Mouse (Mus musculus) inflammation-experienced regulatory T-cells, adult 6 months (primary cell): ENCODE results near the gene Sag. TPM values are rescaled to one million over a fixed set of nuclear protein-coding genes. Genes with fewer than 3 reads are reported as not detected.

Source experiments
- ATAC-seq: one replicate; pipeline ENCODE4 v1.8.0; 2017
- polyA plus RNA-seq, 3 experiments: library from polyadenylated mRNA; unstranded; fragments of 100-300 nt; shearing (Covaris generic); gene quantifications; one replicate each; pipeline ENCODE4 v1.2.1; 2017

Sag gene
- polyA plus RNA-seq = 1 to 10 TPM; 1.7 to 5.3 (median 4.2) TPM

- ATAC-seq = no peak
Measured at GRCm38 (mm10) chr1:87803576-87803975, at the start of gene Sag. Gene Sag, plus strand, starts transcription at chr1:87803680.

GRCm38 (mm10) chr1:87755641-87756470 is 47.6 kb upstream of the Sag start, which contains the start of gene Atg16l1:
Gene Atg16l1, plus strand, starts transcription at chr1:87755870.
- peak; percentile 98 for ATAC-seq

DNA sequence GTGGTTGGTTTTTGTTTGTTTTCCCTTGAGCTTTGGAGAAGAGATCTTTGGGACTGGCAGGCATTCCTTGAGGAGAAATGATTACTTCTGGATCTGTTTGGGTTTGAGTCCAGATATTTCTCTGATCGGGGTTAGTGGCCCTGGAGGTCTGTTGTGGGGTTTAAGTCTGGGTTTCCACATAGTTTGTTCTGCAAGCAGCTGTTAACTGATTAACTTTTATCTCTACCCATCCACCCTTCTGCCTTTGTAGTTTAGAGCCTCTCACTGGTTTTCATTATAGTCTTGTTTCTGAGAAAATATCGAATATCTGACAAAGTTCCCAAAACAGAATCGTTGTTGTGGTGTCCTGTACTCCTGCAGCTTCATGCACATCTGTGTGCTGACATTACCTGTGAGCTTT is 39.7 kb upstream of the Sag start:
- ATAC-seq = no peak

DNA sequence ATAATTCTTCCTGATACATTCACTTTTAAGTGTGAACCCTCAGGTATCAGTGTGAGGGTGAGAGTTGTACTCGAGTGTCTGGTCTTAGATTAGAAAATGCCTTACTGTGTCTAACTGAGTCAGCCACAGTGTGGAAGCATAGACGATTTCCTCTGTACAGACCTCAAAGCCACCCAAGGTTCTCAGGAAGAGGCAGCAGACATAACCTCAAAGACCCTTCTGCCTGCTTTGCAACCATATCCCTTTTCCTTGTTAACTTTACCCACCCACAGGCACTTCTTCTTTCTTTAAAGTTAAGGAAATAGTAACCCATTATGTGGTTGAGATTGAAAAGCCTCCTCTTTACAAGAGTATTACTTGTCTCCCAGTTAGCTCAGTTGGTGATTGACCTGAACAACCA is 37.7 kb upstream of the Sag start:
- no peak for ATAC-seq

GRCm38 (mm10) chr1:87766233-87766632 is 37.2 kb upstream of the Sag start:
- ATAC-seq = peak; percentile 69

GRCm38 (mm10) chr1:87769263-87769662 is 34.2 kb upstream of the Sag start:
- no peak for ATAC-seq

DNA sequence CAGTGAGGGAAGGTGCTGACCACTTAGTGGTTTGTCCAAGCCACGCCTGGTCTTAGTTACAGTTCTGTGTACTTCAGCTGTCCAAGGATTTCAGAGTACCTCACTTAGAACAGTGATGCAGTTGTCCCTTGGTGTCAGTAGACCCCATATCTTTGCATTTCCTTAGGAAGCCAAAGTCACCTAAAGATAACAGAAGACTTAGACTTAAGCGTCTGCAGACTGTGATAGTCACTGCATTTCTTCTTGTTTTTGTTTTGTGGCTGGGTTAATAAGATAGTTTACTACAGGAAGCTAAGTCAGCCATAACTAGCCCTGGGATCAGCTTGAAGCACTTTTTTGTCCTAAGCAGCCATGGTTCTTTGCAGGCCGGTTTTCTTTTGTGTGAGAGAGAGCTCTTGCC is 33.0 kb upstream of the Sag start:
- no peak for ATAC-seq

DNA sequence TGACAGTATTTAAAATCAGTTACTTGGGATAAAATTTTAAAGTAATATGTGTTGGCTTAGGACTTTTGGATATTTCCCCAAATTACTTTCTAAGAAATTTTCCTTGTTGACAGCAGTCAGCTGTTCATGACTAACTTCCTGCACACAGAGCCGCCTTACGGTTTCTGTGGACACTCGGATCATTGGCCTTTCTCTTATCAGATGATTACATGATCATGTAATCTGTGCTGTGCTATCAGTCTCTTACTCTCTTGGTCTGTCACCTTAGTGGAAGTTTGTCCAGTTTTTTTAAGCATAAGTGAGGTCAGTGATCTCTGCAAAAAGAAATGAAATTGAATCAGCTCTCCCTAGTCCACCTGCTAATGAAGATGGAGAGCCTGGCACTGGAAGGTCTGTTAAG is 31.8 kb upstream of the Sag start:
- ATAC-seq = no peak

DNA sequence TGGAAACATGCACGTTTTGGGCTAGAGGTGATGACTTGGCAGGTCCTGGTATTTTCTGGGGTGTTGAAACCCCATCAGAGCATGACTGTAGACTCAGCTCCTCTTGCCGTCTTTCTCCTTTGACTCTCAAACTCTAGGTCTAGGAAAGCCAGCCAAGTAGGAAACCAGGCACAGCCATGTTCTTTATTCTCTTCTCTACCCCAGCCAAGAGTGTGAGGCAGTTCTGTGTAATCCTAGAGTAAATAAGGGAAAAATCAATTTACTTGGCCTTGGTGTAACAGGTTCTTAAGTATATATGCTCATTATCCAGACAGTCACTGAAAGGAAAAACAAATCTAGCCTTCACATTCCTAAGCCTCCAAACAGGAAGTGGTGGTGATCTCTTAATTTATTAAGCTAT is 30.1 kb upstream of the Sag start:
- ATAC-seq = no peak

DNA sequence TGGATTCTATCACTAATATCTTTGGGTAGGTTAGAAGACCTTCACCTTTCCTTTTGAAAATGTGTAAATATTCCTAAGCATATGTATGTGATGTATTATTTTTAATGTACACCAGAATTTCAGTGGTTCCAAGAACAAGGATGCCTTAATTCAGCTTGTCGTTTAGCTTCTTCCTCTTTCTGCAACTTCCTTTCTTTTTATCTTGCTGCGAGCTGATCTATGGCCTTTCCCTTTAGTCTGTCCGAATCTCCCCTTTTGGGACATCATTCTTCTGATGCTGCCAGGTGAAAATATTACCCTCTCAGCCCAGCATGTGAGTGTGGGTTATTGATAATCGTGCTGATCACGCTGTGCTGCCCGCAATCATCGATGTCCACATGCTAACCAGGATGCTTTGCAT is 28.6 kb upstream of the Sag start:
- no peak for ATAC-seq

DNA sequence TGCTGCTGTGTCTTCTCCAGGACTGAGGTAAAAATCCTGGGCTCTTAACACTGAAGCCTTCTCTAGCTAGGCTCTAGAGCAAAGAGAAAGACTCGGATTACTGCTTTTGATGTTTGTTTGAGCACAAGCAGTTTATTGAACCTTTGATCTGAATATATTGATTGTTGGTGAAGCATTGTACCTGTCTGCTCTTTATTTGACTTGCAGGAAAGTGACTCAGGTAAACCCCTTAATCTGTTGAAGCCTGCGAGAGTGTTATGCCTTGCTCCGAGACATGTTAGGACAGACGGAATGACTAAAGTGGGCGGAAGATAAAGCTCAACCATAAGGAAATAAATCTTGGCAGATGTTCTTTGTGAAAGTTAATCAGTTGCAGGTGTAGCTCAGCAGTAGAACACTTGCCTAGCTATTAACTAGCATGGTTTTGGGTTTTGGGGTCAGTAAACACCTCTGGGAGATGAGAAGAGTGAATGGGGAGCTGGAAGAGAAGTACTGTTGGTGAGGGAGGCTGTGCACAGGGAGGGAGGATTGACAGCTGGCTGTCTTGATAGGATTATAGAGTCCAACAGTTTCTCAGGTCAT is 24.2 kb upstream of the Sag start:
- ATAC-seq = no peak

GRCm38 (mm10) chr1:87785703-87786102 is 17.8 kb upstream of the Sag start:
- ATAC-seq = no peak

- no peak for ATAC-seq
Measured at GRCm38 (mm10) chr1:87786251-87786650, 17.2 kb upstream of the Sag start.

GRCm38 (mm10) chr1:87789665-87790064 is 13.8 kb upstream of the Sag start:
- no peak for ATAC-seq

DNA sequence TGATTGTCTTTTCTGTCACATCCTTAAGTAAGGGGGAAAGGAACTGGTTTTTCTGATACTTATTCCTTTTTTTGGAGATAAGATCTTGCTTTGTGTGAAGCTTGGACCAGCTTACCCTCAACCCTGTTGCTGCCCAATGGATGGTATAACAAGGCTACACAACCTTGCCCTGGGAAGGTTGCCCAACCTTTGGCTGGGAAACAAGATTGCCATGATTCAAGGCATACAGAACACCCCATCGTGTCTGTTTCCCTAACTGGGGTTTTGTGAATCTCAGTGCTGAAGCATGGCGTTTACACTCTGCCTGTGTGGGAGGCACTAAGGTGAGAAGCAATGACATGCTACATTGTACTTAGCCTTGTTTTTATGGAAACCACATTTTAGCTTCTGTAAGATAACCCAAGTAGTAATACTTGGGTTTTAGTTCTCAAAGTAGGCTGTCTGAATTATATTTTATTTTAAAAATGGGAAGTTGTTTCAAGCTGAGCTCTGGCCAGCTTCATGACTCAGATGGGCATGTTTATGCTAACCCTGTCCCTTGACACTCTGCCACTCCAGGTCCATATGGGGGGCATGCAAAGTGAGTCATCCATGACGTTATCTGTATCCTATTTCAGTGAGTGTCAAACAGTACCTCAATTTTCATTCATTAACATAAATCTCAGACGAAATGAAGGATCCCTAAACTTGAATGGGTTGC is 10.9 kb upstream of the Sag start:
- ATAC-seq = no peak

DNA sequence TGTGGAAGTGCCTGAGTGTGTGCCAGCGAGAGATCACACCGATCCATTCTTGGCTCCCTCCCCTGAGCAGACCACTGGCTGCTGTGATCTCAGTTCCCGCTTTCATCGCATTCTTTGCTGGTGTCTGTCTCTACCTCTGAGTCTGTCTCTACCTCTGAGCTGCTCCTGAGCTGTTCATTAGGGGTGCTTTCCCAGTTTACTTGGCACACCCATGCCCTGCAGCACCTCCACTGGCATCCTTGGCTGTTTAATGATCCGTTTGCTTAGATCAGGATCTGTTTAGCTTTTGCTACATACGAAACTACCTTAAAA is 10.4 kb upstream of the Sag start:
- no peak for ATAC-seq

DNA sequence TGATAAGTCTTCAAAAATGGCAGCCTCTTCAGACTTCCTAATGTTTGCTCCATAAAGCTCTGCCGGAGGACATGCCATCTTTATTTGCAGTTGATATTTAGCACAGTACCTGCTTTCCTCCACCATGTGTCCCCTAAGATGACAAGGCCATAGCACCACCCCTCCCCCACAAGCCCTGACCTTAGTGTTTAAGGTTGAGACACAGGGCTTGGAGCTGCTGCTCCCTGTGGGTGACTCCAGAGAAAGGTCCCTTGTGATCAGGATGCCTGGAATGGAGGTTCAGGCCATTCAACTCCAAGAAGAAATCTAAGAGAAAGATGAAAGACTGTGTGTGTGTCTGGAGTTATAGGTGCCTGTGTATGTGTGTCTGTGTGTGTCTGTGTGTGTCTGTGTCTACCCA is 5.8 kb upstream of the Sag start:
- ATAC-seq = no peak

- ATAC-seq = no peak
Measured at GRCm38 (mm10) chr1:87798306-87798705, 5.2 kb upstream of the Sag start.

- ATAC-seq = no peak
Measured at GRCm38 (mm10) chr1:87807751-87808150, 4.3 kb downstream of the Sag start.

- ATAC-seq = peak; percentile 58
Measured at GRCm38 (mm10) chr1:87811391-87811790, 7.9 kb downstream of the Sag start.

DNA sequence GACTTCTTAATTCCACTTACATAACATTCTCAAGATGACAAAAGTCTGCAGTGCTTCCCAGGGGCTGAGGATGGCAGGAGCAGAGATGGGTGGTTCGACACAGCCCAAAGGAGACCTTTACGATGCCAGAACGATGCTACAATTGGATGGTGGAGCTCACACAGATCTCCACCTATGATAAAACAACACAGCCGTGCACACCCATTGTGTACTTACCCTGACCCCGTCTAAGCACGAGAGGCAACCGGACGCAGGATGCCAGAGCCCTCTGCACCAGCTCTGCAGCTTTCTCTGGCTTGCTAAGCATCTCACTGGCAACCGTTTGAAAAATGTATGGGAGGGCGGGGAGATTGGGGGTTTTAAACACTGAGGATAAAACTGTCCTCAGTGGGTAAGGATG is 8.6 kb downstream of the Sag start:
- peak; percentile 66 for ATAC-seq

GRCm38 (mm10) chr1:87813155-87813554 is 9.7 kb downstream of the Sag start:
- ATAC-seq = no peak

DNA sequence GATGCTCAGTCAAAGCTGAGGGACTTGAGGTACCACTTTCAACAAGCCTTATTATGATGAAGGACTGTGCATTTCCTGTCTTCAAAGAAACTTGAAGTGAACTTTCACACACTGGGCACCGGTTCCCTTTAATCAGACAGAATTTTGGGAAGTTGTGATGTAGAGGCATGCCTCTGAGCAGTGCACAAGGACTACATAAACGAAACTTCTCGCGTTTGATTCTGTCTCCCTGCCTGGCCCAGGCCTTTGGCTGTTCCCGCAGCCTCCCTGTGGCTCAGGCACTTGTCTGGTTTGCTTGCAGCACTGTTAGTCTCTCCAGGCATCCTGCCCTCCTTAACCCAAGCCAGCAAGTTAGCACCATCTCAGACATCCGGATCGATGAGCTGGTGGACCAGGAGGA is 10.2 kb downstream of the Sag start:
- peak; percentile 18 for ATAC-seq

- no peak for ATAC-seq
Measured at GRCm38 (mm10) chr1:87824420-87824995, 21.0 kb downstream of the Sag start.
